ENCODE assay signal across 11 mouse cellular contexts in genomic region chr12:102354126-102354984, GRCm38 (mm10).
A peak's percentile ranks its signal among the peaks of the same experiment; 100 is the strongest.
DNase-seq lines count a peak whose midpoint lies in the region; ATAC-seq and TF ChIP-seq lines count a peak whose summit lies in the region.
"Had no signal": no experiment of that assay in that cellular context is flagged by ENCODE, and none has a peak within 500 bp of the region (broad histone marks: within the 10 kb centered on the region; RNA-seq: fewer than 3 reads in every experiment).

No protein-coding gene starts in this region.

- no peak for DNase-seq in gastrocnemius, adult 2 months
- no peak for DNase-seq in gastrocnemius, adult 18-20 months (ENCODE audit: low spot score)
- no peak for DNase-seq in liver, embryonic 14.5 days (ENCODE audit: low read depth in 3 of 3, low spot score in 3 of 3)
- DNase-seq in left cerebral cortex, postnatal 14 days (ENCODE audit: low spot score in 2 of 2) = no peak
- DNase-seq in ovary, postnatal 14 days (ENCODE audit: low spot score) = no peak
- DNase-seq: heart, postnatal 14 days had no signal

- peaks cover 10% of the 10 kb centered on the region; the same call in 1 of the 2 replicates for H3K4me1 ChIP-seq in bone marrow, adult 2 months (ENCODE audit: control insufficient read depth, insufficient read depth, low read length)
- H3K4me1 ChIP-seq in liver, embryonic 14.5 days (replicated peaks; ENCODE audit: control insufficient read depth in 2 of 2, insufficient read depth in 2 of 2, low read length in 1 of 2) = peaks cover 0 to 17% of the 10 kb centered on the region in 2 experiments; a peak in 2 of 4 replicates
- H3K4me1 ChIP-seq: intestine, embryonic 15.5 days; lung, embryonic 15.5 days had no signal

- H3K9ac ChIP-seq in liver, embryonic 14.5 days (replicated peaks) = no peak overlapping the region
- H3K9ac ChIP-seq: intestine, embryonic 15.5 days; lung, embryonic 15.5 days had no signal

- no peaks in the 10 kb centered on the region for H3K27me3 ChIP-seq in liver, embryonic 14.5 days (ENCODE audit: control insufficient read depth, insufficient read depth, low read length)
- H3K27me3 ChIP-seq: intestine, embryonic 15.5 days; lung, embryonic 15.5 days had no signal

- H3K9me3 ChIP-seq in liver, embryonic 14.5 days (ENCODE audit: control insufficient read depth, low read length) = no peaks in the 10 kb centered on the region
- H3K9me3 ChIP-seq: intestine, embryonic 15.5 days; lung, embryonic 15.5 days had no signal

- no peak for TF ChIP-seq POLR2A in bone marrow, adult 2 months (IDR thresholded peaks at IDR 0.05; ENCODE audit: borderline replicate concordance, control insufficient read depth, low read depth, low read length)

- TF ChIP-seq EP300 in liver, embryonic 14.5 days (IDR thresholded peaks at IDR 0.05; ENCODE audit: low read depth) = no peak

- whole genome bisulfite sequencing in bone marrow, adult 2 months = 8% methylated on average over 10 of the region's 10 CpGs
- 22% methylated on average over 10 of the region's 10 CpGs for WGBS in liver, embryonic 14.5 days (ENCODE audit: insufficient replicate concordance)

- intact Hi-C loops in gastrocnemius, adult 2 months (cut with DNase I) = no loop called here
- intact Hi-C loops in left cerebral cortex, postnatal 14 days (cut with DNase I) = no loop called here

- 0 out of 2 replicates have a peak overlapping the region, but pooled peaks have one; percentile 8 for H3K27ac ChIP-seq in gastrocnemius, adult 2 months
- H3K27ac ChIP-seq in bone marrow, adult 2 months (ENCODE audit: control insufficient read depth, insufficient read depth, low read depth, low read length, poor library complexity) = peak overlapping the region; percentile 94
- H3K27ac ChIP-seq in liver, embryonic 14.5 days = no peak overlapping the region
- H3K27ac ChIP-seq: intestine, embryonic 15.5 days; lung, embryonic 15.5 days had no signal

- ATAC-seq in liver, embryonic 14.5 days (ENCODE audit: insufficient read depth) = peak; percentile 39; the same call in 1 of the 2 replicates
- ATAC-seq in neutrophil, adult 5-6 weeks (ENCODE audit: extremely low read depth, insufficient number of reproducible peaks, low FRiP score, poor library complexity, severe bottlenecking) = peak; percentile 80
- ATAC-seq in erythroid progenitor cell, adult 5-6 weeks (replicated peaks; ENCODE audit: low FRiP score, poor library complexity, severe bottlenecking) = no peak
- ATAC-seq: intestine, embryonic 15.5 days had no signal

- H3K36me3 ChIP-seq in liver, embryonic 14.5 days (replicated peaks; ENCODE audit: control insufficient read depth, insufficient read depth, low read depth) = no peaks in the 10 kb centered on the region; the same call in 1 of the 2 replicates

- no peak for TF ChIP-seq CTCF in gastrocnemius, adult 2 months (IDR thresholded peaks at IDR 0.05)
- TF ChIP-seq CTCF in bone marrow, adult 2 months (IDR thresholded peaks at IDR 0.05; ENCODE audit: control insufficient read depth, insufficient read depth, low read length) = no peak
- no peak for TF ChIP-seq CTCF in liver, embryonic 14.5 days (IDR thresholded peaks at IDR 0.05; ENCODE audit: low read depth)

- H3K4me2 ChIP-seq in liver, embryonic 14.5 days (ENCODE audit: low read depth) = no peak overlapping the region
- H3K4me2 ChIP-seq: intestine, embryonic 15.5 days; lung, embryonic 15.5 days had no signal

- H3K4me3 ChIP-seq in gastrocnemius, adult 2 months = no peak overlapping the region
- peak overlapping the region; percentile 82 for H3K4me3 ChIP-seq in bone marrow, adult 2 months (replicated peaks; ENCODE audit: control insufficient read depth, low read depth, low read length)
- H3K4me3 ChIP-seq in liver, embryonic 14.5 days (ENCODE audit: insufficient read depth in 1 of 2, low read depth in 2 of 2, low read length in 2 of 2) = peak overlapping the region; percentile 3 to 11; a peak in 2 of 4 replicates
- H3K4me3 ChIP-seq: intestine, embryonic 15.5 days; lung, embryonic 15.5 days had no signal
